Mouse (Mus musculus) regulatory T cell (primary cell): ENCODE results near the gene Scn2b.

ENCODE experiments used
- in situ Hi-C: fragments of 300-600 bp; cut with MboI, MseI; formaldehyde crosslinking; loops from one replicate; pipeline ENCODE4 v1.15.1; 2025; ENCODE audit warnings: high pct_unique_total_duplicates

Gene Scn2b

GRCm38 (mm10) chr9:45117741-45118431 lies at the start of gene Scn2b:
Gene Scn2b (plus strand): TSS chr9:45117782.
- in situ Hi-C loops: no loop called here

GRCm38 (mm10) chr9:45071800-45072199 lies 45.8 kb upstream of the Scn2b start:
- in situ Hi-C loops: no loop called here

- in situ Hi-C loops: no loop called here
Observed at GRCm38 (mm10) chr9:45077859-45078258, 39.7 kb upstream of the Scn2b start.

DNA sequence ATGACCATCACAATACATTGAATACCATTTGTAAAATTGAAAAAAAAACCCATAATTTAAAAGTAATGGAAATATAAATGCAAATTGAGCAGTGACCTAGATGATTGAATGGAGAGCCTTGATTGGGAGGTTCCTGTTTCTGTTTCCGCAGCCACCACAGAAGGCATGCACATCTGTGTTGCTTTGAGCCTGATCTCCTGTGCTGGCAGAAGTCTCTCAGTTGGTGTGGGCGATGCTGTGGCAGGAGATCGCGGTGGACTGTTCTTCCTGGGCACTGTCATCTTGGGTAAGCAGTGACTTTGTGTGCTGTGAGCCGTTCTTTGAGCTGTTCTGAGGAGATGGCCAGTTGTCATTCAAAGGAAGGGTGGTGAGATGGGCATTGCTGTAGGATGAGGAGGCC lies 38.6 kb upstream of the Scn2b start, which contains the start of gene Jaml:
Gene Jaml, plus strand, starts transcription at position 173 of the 400 bp plus-strand sequence.
- in situ Hi-C loops: no loop called here

DNA sequence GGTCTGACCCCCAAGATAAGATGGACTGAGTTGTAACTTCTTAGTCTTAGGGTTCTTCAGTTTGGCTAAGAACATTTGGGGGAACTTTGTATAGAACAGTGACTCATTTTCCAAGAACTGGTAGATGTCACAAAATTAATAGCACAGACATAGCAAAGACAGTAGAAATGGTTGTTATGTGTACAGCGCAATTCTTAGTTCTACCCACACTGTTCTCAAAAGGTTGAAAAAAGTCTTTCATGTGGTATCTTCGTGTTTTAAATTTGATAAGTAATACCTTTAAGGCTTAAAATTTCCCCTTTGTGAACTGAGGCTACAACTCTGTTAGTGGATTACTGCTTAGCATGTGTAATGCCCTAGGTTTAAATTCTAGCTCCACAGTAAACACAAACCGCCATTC lies 34.5 kb upstream of the Scn2b start:
- in situ Hi-C loops: no loop called here

- in situ Hi-C loops: no loop called here
Observed at GRCm38 (mm10) chr9:45084556-45084955, 33.0 kb upstream of the Scn2b start.

- in situ Hi-C loops: no loop called here
Observed at GRCm38 (mm10) chr9:45085741-45086690, 31.6 kb upstream of the Scn2b start.

DNA sequence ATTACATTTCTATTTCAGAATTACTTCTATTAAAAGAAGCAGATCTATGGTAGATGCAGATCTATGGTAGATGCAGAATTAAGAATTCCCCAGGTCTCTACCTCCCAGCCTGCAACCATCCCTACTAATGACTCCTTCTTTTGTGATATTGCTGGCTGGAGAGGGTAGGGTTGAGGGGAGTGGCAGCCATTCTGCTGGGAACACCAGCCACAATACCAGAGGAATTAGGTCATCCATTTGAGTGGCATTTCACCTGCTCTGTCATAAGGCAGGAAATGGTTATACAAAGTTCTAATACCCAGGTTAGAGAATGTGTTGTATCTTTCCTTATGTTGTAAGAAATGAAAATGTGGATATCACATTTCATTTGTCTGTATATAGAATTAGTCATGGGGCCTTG lies 29.5 kb upstream of the Scn2b start:
- in situ Hi-C loops: no loop called here

GRCm38 (mm10) chr9:45090811-45091210 lies 26.8 kb upstream of the Scn2b start:
- in situ Hi-C loops: no loop called here

DNA sequence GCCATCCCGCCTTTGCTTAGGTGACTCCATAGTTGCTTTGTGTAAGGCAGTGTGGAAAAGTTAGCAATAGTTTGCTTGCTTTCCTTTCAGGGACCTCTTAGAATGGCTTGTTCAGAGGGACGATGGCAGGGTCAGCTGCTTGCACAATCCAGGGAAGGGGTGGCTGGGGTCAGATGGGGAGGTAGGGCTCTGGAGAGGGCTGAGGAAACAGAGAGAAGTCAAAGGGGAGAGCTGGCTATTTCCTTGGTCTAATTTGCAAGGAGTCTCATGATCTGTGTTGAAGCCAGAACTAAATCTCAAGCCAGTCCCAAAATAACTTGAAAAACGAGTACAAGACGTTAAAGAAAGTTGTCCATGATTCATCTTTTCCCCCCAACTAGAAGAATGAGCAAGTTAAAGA lies 24.9 kb upstream of the Scn2b start:
- in situ Hi-C loops: no loop called here

DNA sequence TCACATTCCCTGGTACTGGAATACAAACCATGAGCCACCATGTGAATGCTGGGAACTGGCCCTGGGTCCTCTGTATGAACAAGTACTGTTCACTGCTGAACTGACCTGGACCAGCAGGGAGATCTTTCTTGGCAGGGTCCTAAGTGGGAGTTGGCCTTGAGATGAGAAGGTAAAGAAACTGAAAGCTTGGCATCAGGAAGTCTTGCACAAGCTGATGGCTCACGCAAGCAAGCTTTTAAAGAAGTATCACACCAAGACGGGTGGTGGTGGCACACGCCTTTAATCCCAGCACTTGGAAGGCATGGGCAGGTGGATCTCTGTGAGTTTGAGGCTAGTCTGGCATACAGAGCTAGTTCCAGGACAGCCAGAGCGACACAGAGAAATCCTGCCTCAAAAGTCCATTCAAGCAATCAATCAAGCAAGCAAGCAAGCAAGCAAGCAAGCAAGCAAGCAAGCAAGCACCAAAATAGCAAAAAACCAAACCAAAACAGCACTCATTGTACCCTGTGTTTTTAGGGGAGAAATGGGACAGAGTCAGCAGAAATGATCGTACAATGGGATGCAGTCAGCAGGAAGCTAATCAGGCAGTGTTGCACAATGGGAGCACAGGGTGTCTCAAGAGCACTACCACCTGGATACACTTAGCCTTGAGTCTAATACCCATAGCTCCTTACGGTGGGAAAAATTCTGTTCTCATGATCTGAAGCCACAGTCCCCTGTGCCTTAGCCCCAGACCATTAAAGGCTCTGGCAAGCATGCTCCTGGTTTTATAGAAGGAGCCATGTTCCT lies 22.2 kb upstream of the Scn2b start:
- in situ Hi-C loops: no loop called here

DNA sequence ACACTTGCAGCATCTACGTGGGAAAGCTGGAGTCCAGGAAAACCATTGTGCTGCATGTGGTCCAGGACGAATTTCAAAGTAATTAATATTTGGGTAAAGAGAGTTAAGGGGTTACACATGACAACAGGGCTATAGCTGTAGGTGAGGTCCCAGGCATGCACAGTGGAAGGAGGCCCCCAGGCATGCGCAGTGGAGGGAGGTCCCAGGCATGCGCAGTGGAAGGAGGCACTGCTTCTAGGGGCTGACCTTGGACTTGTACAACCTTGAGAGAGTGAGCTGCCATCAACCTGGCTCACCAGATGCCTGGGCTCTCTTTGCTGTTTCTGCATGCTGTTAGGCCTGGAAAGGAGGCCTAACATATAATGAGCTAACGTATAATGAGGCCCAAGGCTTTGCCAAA lies 19.7 kb upstream of the Scn2b start:
- in situ Hi-C loops: no loop called here

DNA sequence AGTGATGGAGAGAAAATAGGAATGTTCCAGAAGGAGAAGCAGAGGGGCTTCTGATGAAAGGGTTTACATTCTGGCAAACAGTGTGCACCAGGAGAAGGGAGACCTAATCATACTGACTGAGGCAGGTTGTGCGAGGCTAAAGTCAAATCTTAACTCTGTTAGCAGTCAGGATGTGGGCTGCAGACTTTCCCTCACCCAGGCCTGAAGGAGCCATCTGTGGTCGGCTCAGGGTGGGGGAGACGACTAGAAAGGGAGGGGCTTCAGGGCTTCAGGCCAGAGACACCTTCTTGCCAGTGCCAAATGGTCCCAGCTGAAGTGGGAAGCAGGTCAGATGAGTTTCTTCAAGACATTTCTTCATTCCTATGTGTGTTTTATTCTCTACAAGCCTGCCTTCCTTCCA lies 19.2 kb upstream of the Scn2b start:
- in situ Hi-C loops: no loop called here

GRCm38 (mm10) chr9:45102528-45102927 lies 15.1 kb upstream of the Scn2b start:
- in situ Hi-C loops: no loop called here

- in situ Hi-C loops: no loop called here
Observed at GRCm38 (mm10) chr9:45103211-45103979, 14.2 kb upstream of the Scn2b start.

- in situ Hi-C loops: no loop called here
Observed at GRCm38 (mm10) chr9:45105596-45106374, 11.8 kb upstream of the Scn2b start.

GRCm38 (mm10) chr9:45115706-45116105 lies 1.9 kb upstream of the Scn2b start:
- in situ Hi-C loops: no loop called here

DNA sequence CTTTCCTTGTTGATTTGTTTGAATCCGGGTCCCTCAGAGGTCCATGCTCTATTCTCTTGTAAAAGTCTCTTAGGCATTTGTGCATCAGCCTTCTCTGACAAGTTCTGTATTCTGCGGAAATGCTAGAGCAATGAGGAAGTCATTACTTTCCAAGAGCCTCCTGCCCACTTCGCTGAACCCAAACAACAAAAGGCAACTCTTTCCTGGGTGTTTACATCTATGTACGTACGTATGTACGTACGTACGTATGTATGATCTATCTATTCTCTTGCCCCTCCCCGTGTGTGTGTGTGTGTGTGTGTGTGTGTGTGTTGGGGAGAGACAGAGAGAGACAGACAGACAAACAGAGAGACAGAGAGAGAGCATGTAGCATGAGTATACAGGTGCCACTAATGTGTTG lies 763 bp upstream of the Scn2b start:
- in situ Hi-C loops: no loop called here

GRCm38 (mm10) chr9:45118552-45118951 lies 970 bp downstream of the Scn2b start:
- in situ Hi-C loops: no loop called here

DNA sequence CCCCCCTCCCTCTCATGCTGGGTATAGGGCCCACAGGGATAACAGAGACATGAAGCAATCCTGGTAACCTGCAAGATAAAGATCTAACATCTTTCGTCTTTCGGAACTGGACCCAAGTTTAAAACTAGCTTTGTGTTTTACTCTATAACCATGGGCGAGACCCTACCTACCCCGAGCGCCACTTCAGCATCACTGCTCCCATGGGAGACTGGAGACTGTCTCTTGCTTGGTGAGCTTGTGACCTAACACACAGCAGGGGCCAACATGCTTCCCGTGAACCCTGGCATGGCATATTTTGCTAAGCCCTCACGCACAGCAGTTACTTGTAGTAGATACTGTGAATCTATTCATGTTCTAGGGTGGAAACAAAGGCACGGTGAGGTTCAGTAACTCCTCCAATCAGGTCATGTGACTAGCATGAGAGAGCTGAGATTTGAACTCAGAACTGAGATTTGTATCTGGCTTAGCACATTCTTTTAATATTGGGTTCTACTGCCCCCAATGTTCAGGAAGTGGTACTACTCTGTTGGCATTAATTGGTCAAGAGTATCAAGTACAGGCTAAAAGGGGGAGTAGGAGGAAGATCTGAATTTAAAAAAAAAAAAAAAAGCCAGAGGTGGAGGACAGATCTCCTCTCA lies 1.9 kb downstream of the Scn2b start:
- in situ Hi-C loops: no loop called here
